In genomic region chr5:34987396-34987795, GRCm38 (mm10) we compare ENCODE assay signal across 20 mouse cellular contexts. TPM values are rescaled to one million over a fixed set of nuclear protein-coding genes. Genes with fewer than 3 reads are reported as not detected.
DNase-seq lines count a peak whose midpoint lies in the region; ATAC-seq and TF ChIP-seq lines count a peak whose summit lies in the region.
"Had no signal": no experiment of that assay in that cellular context is flagged by ENCODE, and none has a peak within 500 bp of the region (broad histone marks: within the 10 kb centered on the region; RNA-seq: fewer than 3 reads in every experiment).

No protein-coding gene starts in this region.

- TF ChIP-seq POLR2A in olfactory bulb, adult 2 months (IDR thresholded peaks at IDR 0.05; ENCODE audit: insufficient read depth, low read depth, low read length): no peak

- no peak overlapping the region for H3K4me3 ChIP-seq in heart, embryonic 15.5 days
- H3K4me3 ChIP-seq in liver, embryonic 14.5 days (ENCODE audit: insufficient read depth in 1 of 2, low read depth in 2 of 2, low read length in 2 of 2): no peak overlapping the region
- no peak overlapping the region for H3K4me3 ChIP-seq in olfactory bulb, adult 2 months (ENCODE audit: insufficient read depth, low read depth, low read length)
- H3K4me3 ChIP-seq: forebrain, embryonic 13.5 days; hindbrain, embryonic 12.5 days; midbrain, embryonic 13.5 days; myocyte; neural tube, embryonic 15.5 days had no signal

- ATAC-seq in heart, embryonic 15.5 days (replicated peaks; ENCODE audit: insufficient number of reproducible peaks, insufficient read depth, low FRiP score, low read depth): 0 out of 2 replicates have a peak, but pooled peaks have one; percentile 12
- peak; percentile 39; the same call in 1 of the 2 replicates for ATAC-seq in erythroid progenitor cell, adult 5-6 weeks (replicated peaks; ENCODE audit: low FRiP score, poor library complexity, severe bottlenecking)
- ATAC-seq in liver, embryonic 14.5 days (ENCODE audit: insufficient read depth): peak; percentile 70
- no peak for ATAC-seq in erythroblast, adult 5-6 weeks (replicated peaks; ENCODE audit: low FRiP score, poor library complexity, severe bottlenecking)
- ATAC-seq: CD4-positive, CD25-positive, alpha-beta regulatory T cell, adult 4 months; forebrain, embryonic 13.5 days; inflammation-experienced regulatory T-cells, adult 6 months; midbrain, embryonic 13.5 days had no signal

- no peak overlapping the region for H3K9ac ChIP-seq in heart, embryonic 15.5 days
- H3K9ac ChIP-seq in liver, embryonic 14.5 days (replicated peaks): no peak overlapping the region; the same call in 1 of the 2 replicates
- H3K9ac ChIP-seq: forebrain, embryonic 13.5 days; hindbrain, embryonic 12.5 days; midbrain, embryonic 13.5 days; neural tube, embryonic 15.5 days had no signal

- intact Hi-C loops in heart, postnatal 36 days (cut with DNase I): loop anchor here (2.0 kb wide), 1 partner anchor 73 kb away; no protein-coding TSS in a partner anchor

- no peak for TF ChIP-seq EP300 in liver, embryonic 14.5 days (IDR thresholded peaks at IDR 0.05; ENCODE audit: low read depth)

- no peak for TF ChIP-seq CTCF in liver, embryonic 14.5 days (IDR thresholded peaks at IDR 0.05; ENCODE audit: low read depth)
- no peak for TF ChIP-seq CTCF in olfactory bulb, adult 2 months (IDR thresholded peaks at IDR 0.05; ENCODE audit: insufficient read depth, low read depth, low read length)

- 0 out of 2 replicates have a peak overlapping the region, but pooled peaks have one; percentile 15 for H3K27ac ChIP-seq in heart, embryonic 15.5 days
- peak overlapping the region; percentile 29 for H3K27ac ChIP-seq in liver, embryonic 14.5 days
- 0 out of 2 replicates have a peak overlapping the region, but pooled peaks have one; percentile 21 for H3K27ac ChIP-seq in olfactory bulb, adult 2 months (ENCODE audit: insufficient read depth, low read depth, low read length)
- H3K27ac ChIP-seq: forebrain, embryonic 13.5 days; hindbrain, embryonic 12.5 days; midbrain, embryonic 13.5 days; neural tube, embryonic 15.5 days had no signal

- no peaks in the 10 kb centered on the region for H3K9me3 ChIP-seq in heart, embryonic 15.5 days (replicated peaks)
- H3K9me3 ChIP-seq in liver, embryonic 14.5 days (ENCODE audit: control insufficient read depth, low read length): no peaks in the 10 kb centered on the region
- H3K9me3 ChIP-seq: forebrain, embryonic 13.5 days; G1E; hindbrain, embryonic 12.5 days; midbrain, embryonic 13.5 days; neural tube, embryonic 15.5 days had no signal

- 45% methylated on average over 2 of the region's 2 CpGs for WGBS in heart, embryonic 15.5 days
- 40% methylated on average over 2 of the region's 2 CpGs for WGBS in liver, embryonic 14.5 days (ENCODE audit: insufficient replicate concordance)
- WGBS in olfactory bulb, adult 2 months: 80% methylated on average over 2 of the region's 2 CpGs

- H3K27me3 ChIP-seq in heart, embryonic 15.5 days: no peaks in the 10 kb centered on the region
- H3K27me3 ChIP-seq in liver, embryonic 14.5 days (ENCODE audit: control insufficient read depth, insufficient read depth, low read length): no peaks in the 10 kb centered on the region
- H3K27me3 ChIP-seq: forebrain, embryonic 13.5 days; hindbrain, embryonic 12.5 days; midbrain, embryonic 13.5 days; neural tube, embryonic 15.5 days had no signal

- H3K36me3 ChIP-seq in heart, embryonic 15.5 days: peaks cover 7% of the 10 kb centered on the region; the same call in 1 of the 2 replicates
- peaks cover 25% of the 10 kb centered on the region for H3K36me3 ChIP-seq in liver, embryonic 14.5 days (replicated peaks; ENCODE audit: control insufficient read depth, insufficient read depth, low read depth)
- H3K36me3 ChIP-seq: G1E had no signal

- no peak for DNase-seq in heart, postnatal 36 days
- no peak for DNase-seq in liver, embryonic 14.5 days (ENCODE audit: low read depth in 3 of 3, low spot score in 3 of 3)
- DNase-seq in cerebellum, adult 8-10 months: no peak
- DNase-seq: cerebellum, postnatal 10 days; kidney, adult 8-10 months; kidney, postnatal 4 days; lung, postnatal 14 days; retina, postnatal 1 day had no signal

- peaks cover 36% of the 10 kb centered on the region for H3K4me1 ChIP-seq in heart, embryonic 15.5 days (replicated peaks)
- peaks cover 14 to 33% of the 10 kb centered on the region in 2 experiments for H3K4me1 ChIP-seq in liver, embryonic 14.5 days (replicated peaks; ENCODE audit: control insufficient read depth in 2 of 2, insufficient read depth in 2 of 2, low read length in 1 of 2)
- peaks cover 23% of the 10 kb centered on the region for H3K4me1 ChIP-seq in olfactory bulb, adult 2 months (ENCODE audit: control insufficient read depth, insufficient read depth, low read length)
- H3K4me1 ChIP-seq: hindbrain, embryonic 12.5 days had no signal

- H3K4me2 ChIP-seq in heart, embryonic 15.5 days: no peak overlapping the region
- no peak overlapping the region for H3K4me2 ChIP-seq in liver, embryonic 14.5 days (ENCODE audit: low read depth)
- H3K4me2 ChIP-seq: forebrain, embryonic 13.5 days; hindbrain, embryonic 12.5 days; midbrain, embryonic 13.5 days; neural tube, embryonic 15.5 days had no signal

RNA-seq across cellular contexts. Expression of gene Rgs12, which starts 38.2 kb away (rescaled TPM):
- polyA plus RNA-seq in heart, embryonic 15.5 days (2015; fragmentation: Nextera tagmentation; extraction: Ambion mirVana): 28.7 and 35.0 TPM in 2 replicates
- 10 to 100 TPM; 15.6 to 16.2 TPM for total RNA-seq in heart, postnatal 36 days (2021)
- total RNA-seq in erythroid progenitor cell, adult 5-6 weeks (2015; ENCODE audit: low replicate concordance): 37.3 and 41.4 TPM in 2 replicates
- 62.8 and 79.7 TPM in 2 replicates for total RNA-seq in erythroid progenitor cell, adult 5-6 weeks (2017; ENCODE audit: low replicate concordance)
- polyA plus RNA-seq in liver, embryonic 14.5 days (2012; rRNA removed): 18.7 and 21.7 TPM in 2 replicates
- 17.1 and 20.4 TPM in 2 replicates for polyA plus RNA-seq in liver, embryonic 14.5 days (2014; fragmentation: Nextera tagmentation; extraction: Ambion mirVana)
- 90.7 TPM in 1 of 2 replicates, not detected in the other for polyA plus RNA-seq in olfactory bulb, adult 2 months (2012; ENCODE audit: insufficient read depth, insufficient read length, low replicate concordance, missing spikeins)
- 6.7 and 13.6 TPM in 2 replicates for total RNA-seq in erythroblast, adult 5-6 weeks (2015; ENCODE audit: low replicate concordance)
- 23.3 and 25.0 TPM in 2 replicates for total RNA-seq in erythroblast, adult 5-6 weeks (2017; ENCODE audit: low replicate concordance)

RNA-seq across cellular contexts. Expression of gene Hgfac, which starts 53.9 kb away (rescaled TPM):
- 0.48 and 1.9 TPM in 2 replicates for polyA plus RNA-seq in heart, embryonic 15.5 days (2015; fragmentation: Nextera tagmentation; extraction: Ambion mirVana)
- under 1 TPM; 0.49 to 0.72 TPM for total RNA-seq in heart, postnatal 36 days (2021)
- total RNA-seq in erythroid progenitor cell, adult 5-6 weeks (2015; ENCODE audit: low replicate concordance): not detected in 2 replicates
- total RNA-seq in erythroid progenitor cell, adult 5-6 weeks (2017; ENCODE audit: low replicate concordance): not detected in 2 replicates
- 92.3 and 97.9 TPM in 2 replicates for polyA plus RNA-seq in liver, embryonic 14.5 days (2012; rRNA removed)
- 52.8 and 60.0 TPM in 2 replicates for polyA plus RNA-seq in liver, embryonic 14.5 days (2014; fragmentation: Nextera tagmentation; extraction: Ambion mirVana)
- not detected in 2 replicates for polyA plus RNA-seq in olfactory bulb, adult 2 months (2012; ENCODE audit: insufficient read depth, insufficient read length, low replicate concordance, missing spikeins)
- total RNA-seq in erythroblast, adult 5-6 weeks (2015; ENCODE audit: low replicate concordance): not detected in 2 replicates
- not detected in 2 replicates for total RNA-seq in erythroblast, adult 5-6 weeks (2017; ENCODE audit: low replicate concordance)
- polyA plus RNA-seq: G1E had no signal
